Mouse (Mus musculus) limb, embryonic 14.5 days (tissue): ENCODE measurements around the gene Kcnh1. TPM values are rescaled to one million over a fixed set of nuclear protein-coding genes. Genes with fewer than 3 reads are reported as not detected.

Experiments
- ATAC-seq: fragments of 200-750 bp; cut with Nextera tagmentation; 2 replicates; pipeline ENCODE4 v1.8.0; 2017; ENCODE audit warnings: low read depth, moderate number of reproducible peaks, moderate TSS enrichment; ENCODE audit not compliant: low FRiP score
- DNase-seq: peaks from one replicate; pipeline ENCODE4 v3.0.0-alpha.2; 2015; ENCODE audit warnings: low spot score
- H3K27ac ChIP-seq: fragments of 300-500 bp; sonication (generic); replicated peaks from 2 replicates; pipeline ENCODE4 v1.5.1; 2014; ENCODE audit warnings: low read depth, mild to moderate bottlenecking, low read length, moderate library complexity, mixed read lengths
- H3K27me3 ChIP-seq: fragments of 300-500 bp; sonication (generic); 2 replicates; pipeline ENCODE4 v1.6.1; 2014; ENCODE audit warnings: low read length, mixed read lengths; ENCODE audit not compliant: control insufficient read depth, insufficient read depth
- H3K36me3 ChIP-seq: fragments of 300-500 bp; sonication (generic); 2 replicates; pipeline ENCODE4 v1.6.1; 2014; ENCODE audit warnings: mild to moderate bottlenecking, low read length, moderate library complexity, mixed read lengths; ENCODE audit not compliant: control insufficient read depth, insufficient read depth
- H3K4me1 ChIP-seq: fragments of 300-500 bp; sonication (generic); 2 replicates; pipeline ENCODE4 v1.6.1; 2014; ENCODE audit warnings: antibody characterized with exemption, low read length, mixed read lengths; ENCODE audit not compliant: control insufficient read depth, insufficient read depth
- H3K4me2 ChIP-seq: fragments of 300-500 bp; sonication (generic); replicated peaks from 2 replicates; pipeline ENCODE4 v1.6.1; 2014; ENCODE audit warnings: low read depth, mild to moderate bottlenecking, low read length, moderate library complexity; ENCODE audit not compliant: severe bottlenecking
- H3K4me3 ChIP-seq: fragments of 300-500 bp; sonication (generic); replicated peaks from 2 replicates; pipeline ENCODE4 v1.5.1; 2014; ENCODE audit warnings: low read length
- H3K9ac ChIP-seq: fragments of 300-500 bp; sonication (generic); 2 replicates; pipeline ENCODE4 v1.6.1; 2014; ENCODE audit warnings: mild to moderate bottlenecking, low read depth, low read length, moderate library complexity; ENCODE audit not compliant: severe bottlenecking
- H3K9me3 ChIP-seq: fragments of 300-500 bp; sonication (generic); 2 replicates; pipeline ENCODE4 v1.6.1; 2016; ENCODE audit warnings: low read length; ENCODE audit not compliant: control insufficient read depth
- POLR2A ChIP-seq: fragments of 200-500 bp; IDR thresholded peaks from 2 replicates; pipeline ENCODE4 v1.8.0; 2012; ENCODE audit warnings: inconsistent platforms, mild to moderate bottlenecking, moderate library complexity, borderline replicate concordance; ENCODE audit not compliant: insufficient read depth, insufficient read length; ENCODE audit errors: extremely low read depth
- WGBS: fragments of 180-500 bp; shearing (Covaris S2); extraction: QIAGEN DNeasy Blood & Tissue Kit; methylation state at CpG from one replicate; pipeline ENCODE4 v1.1.7; 2014; 5-methylcytosine and 5-hydroxymethylcytosine counted together
- polyA plus RNA-seq, 2 experiments: library from polyadenylated mRNA; depleted of rRNA in 1 of 2; stranded (reverse) in 1 of 2; unstranded in 1 of 2; fragments of >200 nt; fragmentation: Nextera tagmentation in 1 of 2; extraction: Ambion mirVana in 1 of 2; gene quantifications; 2 replicates each; pipeline versions ENCODE4 v1.2.1 to v1.2.3; 2012 to 2014

Kcnh1 gene
- polyA plus RNA-seq, 2 experiments = 0.30 to 0.63 TPM

- Histone ChIP-seq H3K4me3 (no peak overlapping the region), H3K9ac (no peak overlapping the region), H3K4me1 (no peaks in the 10 kb centered on the region), H3K27ac (no peak overlapping the region), H3K36me3 (no peaks in the 10 kb centered on the region), H3K27me3 (no peaks in the 10 kb centered on the region), H3K4me2 (no peak overlapping the region), H3K9me3 (0 out of 2 replicates have a peak, but pooled peaks cover 5% of the 10 kb centered on the region)
- no peak for TF ChIP-seq POLR2A
- ATAC-seq = no peak
- DNase-seq = no peak
- 32% methylated on average over 4 of the region's 4 CpGs for WGBS
Observed at GRCm38 (mm10) chr1:192224161-192224560, 33.6 kb downstream of the Kcnh1 start.

GRCm38 (mm10) chr1:192232696-192233095 lies 42.1 kb downstream of the Kcnh1 start:
- no peak for DNase-seq
- H3K9ac ChIP-seq = no peak overlapping the region
- 0 out of 2 replicates have a peak, but pooled peaks cover 5% of the 10 kb centered on the region for H3K9me3 ChIP-seq
- no peaks in the 10 kb centered on the region for H3K27me3 ChIP-seq
- H3K4me1 ChIP-seq = peaks cover 12% of the 10 kb centered on the region
- no peak for TF ChIP-seq POLR2A
- no peak overlapping the region for H3K27ac ChIP-seq
- ATAC-seq = no peak
- 31% methylated on average over 1 of the region's 1 CpGs for WGBS
- no peak overlapping the region for H3K4me2 ChIP-seq
- no peak overlapping the region for H3K4me3 ChIP-seq
- H3K36me3 ChIP-seq = no peaks in the 10 kb centered on the region

DNA sequence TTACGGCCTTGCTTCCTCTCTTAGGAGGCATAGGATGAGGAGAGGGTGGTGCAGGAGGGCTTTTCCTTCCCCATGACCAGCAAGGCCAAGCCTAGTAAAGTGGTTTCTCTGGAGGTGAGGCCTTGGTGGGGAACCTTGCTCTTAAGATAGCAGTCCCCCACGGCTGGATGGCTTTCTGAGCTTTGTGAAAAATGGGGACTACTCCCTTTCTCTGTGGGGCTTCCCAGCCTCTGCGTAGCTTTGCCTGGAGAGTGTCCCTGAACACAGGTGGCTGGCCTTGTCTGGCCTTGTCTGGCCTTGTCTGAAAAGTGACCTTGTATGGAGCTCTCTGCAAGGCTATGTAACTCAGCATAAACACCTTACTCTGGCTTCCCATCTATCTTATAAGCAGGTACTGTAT lies 56.3 kb downstream of the Kcnh1 start:
- H3K9ac ChIP-seq = no peak overlapping the region
- H3K4me1 ChIP-seq = no peaks in the 10 kb centered on the region
- ATAC-seq (no peak), DNase-seq (no peak)
- no peak overlapping the region for H3K4me3 ChIP-seq
- 68% methylated on average over 3 of the region's 3 CpGs for WGBS
- no peak for TF ChIP-seq POLR2A
- no peak overlapping the region for H3K27ac ChIP-seq
- H3K4me2 ChIP-seq = no peak overlapping the region
- H3K27me3 ChIP-seq = no peaks in the 10 kb centered on the region
- no peaks in the 10 kb centered on the region for H3K36me3 ChIP-seq
- no peaks in the 10 kb centered on the region for H3K9me3 ChIP-seq

- Histone ChIP-seq H3K4me1 (no peaks in the 10 kb centered on the region), H3K4me2 (no peak overlapping the region), H3K27ac (no peak overlapping the region), H3K9me3 (no peaks in the 10 kb centered on the region), H3K36me3 (no peaks in the 10 kb centered on the region), H3K27me3 (no peaks in the 10 kb centered on the region), H3K4me3 (no peak overlapping the region), H3K9ac (no peak overlapping the region)
- no peak for TF ChIP-seq POLR2A
- 88% methylated on average over 5 of the region's 5 CpGs for WGBS
- ATAC-seq = no peak
- DNase-seq = no peak
Observed at GRCm38 (mm10) chr1:192259146-192259545, 68.6 kb downstream of the Kcnh1 start.

- Histone ChIP-seq H3K9me3 (no peaks in the 10 kb centered on the region), H3K36me3 (no peaks in the 10 kb centered on the region), H3K4me1 (no peaks in the 10 kb centered on the region), H3K27me3 (no peaks in the 10 kb centered on the region), H3K4me3 (no peak overlapping the region), H3K27ac (no peak overlapping the region), H3K9ac (no peak overlapping the region), H3K4me2 (no peak overlapping the region)
- no peak for TF ChIP-seq POLR2A
- 74% methylated on average over 7 of the region's 7 CpGs for WGBS
- DNase-seq (no peak), ATAC-seq (no peak)
Observed at GRCm38 (mm10) chr1:192259616-192260015, 69.0 kb downstream of the Kcnh1 start.

DNA sequence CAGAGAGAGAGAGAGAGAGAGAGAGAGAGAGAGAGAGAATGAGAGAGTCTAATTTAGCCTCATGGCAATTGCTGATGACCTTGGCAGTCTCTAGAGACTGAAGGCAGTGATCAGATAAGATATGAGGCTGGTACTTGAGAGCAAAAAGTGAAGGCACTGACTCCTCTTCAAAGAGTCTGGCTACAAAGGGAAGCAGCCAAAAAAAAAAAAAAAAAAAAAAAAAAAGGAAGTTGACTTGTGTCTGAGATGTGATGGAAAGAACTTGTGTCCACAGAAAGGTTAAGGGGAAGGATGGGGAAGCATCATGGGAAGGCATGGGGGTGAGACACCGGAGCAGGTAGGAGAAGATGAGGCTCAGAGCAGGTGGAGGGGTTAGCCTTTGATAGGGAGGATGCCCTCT lies 75.1 kb downstream of the Kcnh1 start:
- H3K36me3 ChIP-seq = no peaks in the 10 kb centered on the region
- DNase-seq (no peak), ATAC-seq (no peak)
- H3K9me3 ChIP-seq = no peaks in the 10 kb centered on the region
- no peaks in the 10 kb centered on the region for H3K4me1 ChIP-seq
- no peak overlapping the region for H3K9ac ChIP-seq
- H3K27ac ChIP-seq = no peak overlapping the region
- H3K4me2 ChIP-seq = no peak overlapping the region
- TF ChIP-seq POLR2A = no peak
- no peaks in the 10 kb centered on the region for H3K27me3 ChIP-seq
- H3K4me3 ChIP-seq = no peak overlapping the region
- 100% methylated on average over 1 of the region's 1 CpGs for WGBS
